Mouse (Mus musculus): Measurements from ENCODE around the gene Hdac4.

Hdac4 gene

DNA sequence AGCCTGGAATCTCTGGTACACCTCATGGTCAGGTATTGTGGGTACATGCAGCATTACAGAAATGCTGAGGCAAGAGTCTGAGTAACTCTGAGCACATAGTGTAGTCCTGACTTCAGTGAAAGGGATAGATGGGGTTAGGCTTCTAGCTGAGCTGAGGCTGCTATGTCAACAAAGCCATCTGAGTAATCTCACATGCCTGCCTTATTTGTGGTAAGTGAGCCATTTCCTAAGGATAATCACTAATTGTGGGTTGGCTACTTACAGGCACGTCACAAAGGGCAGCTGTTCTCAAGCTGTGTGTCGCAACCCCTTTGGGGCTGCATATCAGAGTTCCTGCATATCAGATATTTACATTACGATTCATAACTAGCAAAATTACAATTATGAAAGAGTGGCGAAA lies 239.3 kb downstream of the Hdac4 start:
- WGBS, result 88% methylated on average over 4 of the region's 4 CpGs

DNA sequence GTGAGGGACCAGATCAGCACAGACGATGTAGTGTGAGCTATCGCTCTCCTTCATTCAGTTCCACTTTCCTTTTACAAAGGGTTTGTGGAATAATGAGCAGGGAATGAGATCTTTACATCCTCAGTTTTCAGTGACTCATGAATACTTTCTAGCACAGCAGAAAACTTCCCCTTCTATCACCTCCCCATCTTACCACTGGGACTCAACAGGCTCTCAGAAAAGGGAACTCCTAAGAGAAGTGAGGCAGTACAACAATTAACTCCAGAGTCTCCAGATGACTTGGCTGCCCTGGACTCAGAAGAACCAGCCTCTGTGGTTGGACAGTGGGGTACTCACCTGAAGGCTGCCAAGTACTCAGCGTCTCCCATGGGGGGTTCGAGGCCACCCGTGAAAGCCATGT lies 240.5 kb downstream of the Hdac4 start:
- WGBS, result 67% methylated on average over 5 of the region's 5 CpGs

DNA sequence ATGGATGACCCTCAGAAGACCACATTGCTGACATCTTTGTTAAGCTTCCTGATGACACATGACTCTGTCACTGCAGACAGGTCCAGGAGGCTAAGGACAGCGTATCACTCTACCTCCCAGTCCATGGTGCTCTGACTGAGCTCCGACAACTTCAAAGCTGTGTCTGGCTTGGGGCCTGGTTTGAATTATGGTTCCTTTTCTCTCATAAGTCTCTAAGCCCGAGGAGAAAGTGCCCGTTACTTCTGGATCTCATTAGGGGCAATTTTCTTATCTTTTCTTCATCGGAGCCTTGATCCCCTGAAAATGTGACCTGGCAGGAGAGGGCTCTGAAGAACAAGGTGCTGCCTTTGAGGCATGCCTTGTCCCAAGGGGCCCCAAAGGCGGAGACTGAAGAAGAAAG lies 242.6 kb downstream of the Hdac4 start:
- WGBS, result 85% methylated on average over 6 of the region's 6 CpGs

DNA sequence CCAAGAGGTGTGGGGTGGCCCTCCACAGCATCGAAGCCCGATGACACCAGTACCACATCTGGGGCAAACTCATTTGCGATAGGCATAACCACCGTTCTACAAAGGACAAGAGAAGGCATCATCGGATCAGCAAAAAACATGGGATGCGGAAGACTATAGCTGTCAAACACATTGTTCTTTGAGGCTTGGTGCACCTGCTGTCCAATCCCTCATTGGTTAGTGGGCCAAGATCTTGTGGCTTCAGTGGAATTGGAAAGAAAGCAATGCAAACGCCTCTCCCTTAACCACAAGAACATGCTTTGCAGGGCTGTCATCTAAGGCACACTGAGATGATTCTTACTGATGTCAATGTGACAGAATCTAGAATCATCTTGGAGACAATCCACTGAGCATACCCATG lies 248.1 kb downstream of the Hdac4 start:
- WGBS, result 96% methylated on average over 7 of the region's 7 CpGs

DNA sequence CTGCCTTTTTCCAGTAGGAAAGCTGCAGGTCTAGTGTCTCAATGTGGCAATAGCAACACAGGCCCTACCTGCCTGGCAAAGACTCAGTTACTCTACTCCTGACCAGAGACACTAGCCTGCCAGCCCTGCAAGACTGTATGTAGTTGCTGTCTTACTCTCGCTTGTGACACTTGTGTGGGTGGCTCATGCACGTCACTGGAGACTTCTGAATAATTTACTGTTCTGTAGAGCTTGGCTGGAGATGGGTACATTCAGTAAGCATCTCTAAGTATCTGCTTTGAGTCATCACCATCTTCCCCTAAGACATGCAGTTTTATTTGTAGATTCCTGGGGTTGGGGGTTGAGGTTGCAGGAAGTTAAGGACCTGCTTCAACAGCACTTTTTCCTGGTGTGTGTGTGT lies 252.9 kb downstream of the Hdac4 start:
- 43% methylated on average over 2 of the region's 2 CpGs for WGBS

DNA sequence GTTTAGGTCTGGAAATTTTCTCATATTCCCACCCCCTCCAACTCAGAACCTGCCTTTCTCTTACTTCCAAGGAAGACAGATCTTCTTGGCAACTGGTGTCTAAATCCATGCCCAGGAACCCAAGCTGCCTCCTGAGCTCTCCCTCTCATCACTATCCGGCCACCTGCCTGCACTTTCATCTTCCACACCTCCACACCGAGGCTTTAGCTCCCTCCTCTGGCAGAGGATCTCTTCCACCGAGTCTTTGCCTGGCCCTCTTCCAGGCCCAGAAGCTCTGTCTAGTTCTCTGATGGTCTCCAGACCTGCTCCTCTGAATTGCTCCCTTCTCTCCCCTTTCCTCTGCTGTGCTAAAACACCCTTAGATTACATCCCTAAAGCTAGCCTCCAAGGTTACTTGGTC lies 253.5 kb downstream of the Hdac4 start:
- WGBS, result 31% methylated on average over 3 of the region's 3 CpGs

DNA sequence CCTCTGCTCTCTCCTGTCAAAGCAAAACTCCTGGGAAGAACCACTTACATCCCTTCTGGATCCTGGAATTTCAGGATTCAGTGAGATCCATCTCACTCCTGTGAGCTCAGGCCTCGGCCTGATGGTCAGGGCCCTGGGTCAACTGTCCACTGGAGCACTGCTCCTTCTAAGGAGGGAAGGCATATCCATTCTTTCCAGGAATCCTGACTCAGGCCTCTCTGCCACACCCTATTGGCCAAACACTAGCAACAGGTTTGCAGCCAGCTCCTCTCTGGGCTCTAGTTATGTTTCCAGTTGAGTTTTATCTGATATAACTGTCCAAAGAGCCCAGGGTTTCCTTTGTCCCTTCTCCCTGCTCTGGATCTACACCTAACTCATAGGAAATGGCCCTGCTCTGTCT lies 254.4 kb downstream of the Hdac4 start:
- WGBS, result 100% methylated on average over 1 of the region's 1 CpGs

DNA sequence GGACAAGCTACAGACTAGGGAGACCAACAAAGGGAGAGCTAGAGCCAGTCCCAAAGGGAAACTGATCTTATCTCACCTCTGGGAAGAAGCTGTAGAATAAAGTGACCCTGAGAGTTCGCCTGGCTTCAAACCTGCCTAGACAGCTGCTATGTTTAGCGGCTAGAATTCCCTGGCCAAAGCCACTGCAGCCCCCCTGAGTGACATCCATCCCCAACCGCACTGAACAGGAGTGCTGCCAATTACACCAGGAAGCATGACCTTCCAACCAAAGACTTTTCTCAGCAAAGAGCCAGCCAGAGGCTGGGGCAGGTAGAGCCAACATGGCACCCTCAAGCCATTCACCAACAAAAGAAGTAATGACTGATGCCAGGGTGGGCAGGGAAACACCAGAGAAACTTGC lies 260.3 kb downstream of the Hdac4 start:
- 92% methylated on average over 3 of the region's 3 CpGs for WGBS

DNA sequence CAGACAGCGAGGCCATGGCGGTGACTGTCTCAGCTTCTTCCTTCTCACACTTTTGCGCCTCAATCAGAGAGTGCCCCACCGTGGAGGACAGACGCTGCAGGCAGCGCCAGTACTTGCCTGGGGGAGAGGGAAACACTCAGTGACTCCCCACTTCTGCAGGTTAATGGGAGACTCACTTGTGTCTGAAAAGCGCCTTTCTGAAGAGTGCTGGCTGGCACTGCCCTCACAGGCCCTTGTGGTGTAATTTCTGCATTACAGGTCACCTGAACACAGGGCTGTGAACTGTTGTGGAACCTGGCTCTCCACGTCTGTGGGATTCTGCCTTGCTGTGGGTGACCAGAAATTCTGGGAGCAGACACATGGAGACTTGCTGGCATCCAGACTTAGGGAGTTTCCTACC lies 261.8 kb downstream of the Hdac4 start:
- 73% methylated on average over 8 of the region's 8 CpGs for WGBS

DNA sequence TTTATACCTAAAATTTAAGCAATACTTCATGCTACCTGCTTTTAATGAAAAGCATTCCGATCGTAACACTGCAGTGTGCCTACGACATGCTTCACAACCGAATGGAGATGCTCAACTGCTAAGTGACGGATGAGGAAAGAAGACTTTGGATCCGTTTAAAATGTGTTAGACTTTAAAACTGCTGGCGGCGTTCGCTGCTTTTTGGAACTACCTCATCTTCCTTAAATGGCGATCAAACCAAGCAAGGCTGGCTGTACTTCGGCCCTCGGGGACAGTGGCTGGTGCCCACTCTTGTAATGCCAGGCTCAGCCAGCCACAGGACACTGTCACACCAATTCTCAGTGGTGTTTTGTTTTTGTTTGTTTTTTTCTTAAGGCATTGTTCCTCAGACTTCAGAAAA lies 263.3 kb downstream of the Hdac4 start:
- WGBS, result 66% methylated on average over 12 of the region's 12 CpGs

DNA sequence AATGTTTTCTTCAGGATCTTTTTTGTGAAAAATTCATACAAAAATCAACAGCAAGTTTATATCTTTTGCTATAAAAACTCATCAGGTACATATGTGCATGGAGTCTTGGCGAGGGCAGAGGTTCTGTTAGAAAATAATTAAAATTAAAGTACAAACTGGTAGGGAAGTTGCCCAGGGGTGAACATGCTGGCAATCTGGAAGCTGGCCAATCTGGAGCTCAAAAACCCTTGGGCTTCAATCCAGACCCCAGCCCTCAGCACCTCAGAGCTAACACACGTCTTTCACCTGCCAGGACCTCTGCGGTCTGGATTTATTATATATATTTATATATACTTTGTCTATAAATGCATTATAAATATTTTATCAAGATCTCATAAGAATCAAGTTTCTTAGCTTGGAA lies 263.7 kb downstream of the Hdac4 start:
- WGBS, result 62% methylated on average over 3 of the region's 3 CpGs

DNA sequence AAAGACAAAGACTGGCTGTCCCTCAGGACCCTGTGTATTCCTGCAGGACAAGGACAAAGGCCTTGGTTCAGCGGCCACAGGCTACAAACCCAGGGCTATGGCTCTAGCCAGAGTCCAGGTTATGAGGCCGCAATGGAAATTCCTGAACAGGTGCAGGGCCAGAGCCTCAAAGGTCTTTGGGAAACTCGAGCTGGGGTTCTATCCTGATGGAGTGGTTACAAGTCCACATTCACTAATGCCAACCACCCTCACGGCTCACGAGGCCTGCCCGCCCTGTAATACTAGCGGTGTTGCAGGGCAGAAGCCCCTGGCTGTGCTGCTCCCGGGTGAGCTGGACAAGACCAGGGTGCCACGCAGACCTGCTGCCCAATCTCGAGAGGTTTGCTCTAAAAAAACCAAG lies 264.3 kb downstream of the Hdac4 start:
- WGBS, result 73% methylated on average over 10 of the region's 10 CpGs

DNA sequence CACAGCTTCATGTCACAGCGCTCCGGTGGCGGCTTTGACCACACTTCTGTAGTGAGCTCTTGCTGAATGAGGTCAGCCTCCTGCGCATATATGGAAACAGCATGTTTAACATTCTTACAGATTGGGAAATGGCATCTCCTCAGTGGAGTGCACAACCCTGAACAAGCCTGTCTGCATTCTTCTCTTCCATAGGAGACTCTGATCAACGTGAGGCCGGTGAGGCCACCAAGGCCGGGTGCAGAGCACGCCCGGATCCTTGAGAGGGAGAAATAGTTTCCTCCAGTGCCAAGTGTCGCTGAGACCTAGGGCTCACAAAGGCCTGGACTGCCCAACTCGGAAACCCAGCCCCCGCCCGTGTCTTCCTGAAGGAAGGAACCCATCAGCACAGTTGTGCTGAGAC lies 266.4 kb downstream of the Hdac4 start:
- 87% methylated on average over 13 of the region's 13 CpGs for WGBS

DNA sequence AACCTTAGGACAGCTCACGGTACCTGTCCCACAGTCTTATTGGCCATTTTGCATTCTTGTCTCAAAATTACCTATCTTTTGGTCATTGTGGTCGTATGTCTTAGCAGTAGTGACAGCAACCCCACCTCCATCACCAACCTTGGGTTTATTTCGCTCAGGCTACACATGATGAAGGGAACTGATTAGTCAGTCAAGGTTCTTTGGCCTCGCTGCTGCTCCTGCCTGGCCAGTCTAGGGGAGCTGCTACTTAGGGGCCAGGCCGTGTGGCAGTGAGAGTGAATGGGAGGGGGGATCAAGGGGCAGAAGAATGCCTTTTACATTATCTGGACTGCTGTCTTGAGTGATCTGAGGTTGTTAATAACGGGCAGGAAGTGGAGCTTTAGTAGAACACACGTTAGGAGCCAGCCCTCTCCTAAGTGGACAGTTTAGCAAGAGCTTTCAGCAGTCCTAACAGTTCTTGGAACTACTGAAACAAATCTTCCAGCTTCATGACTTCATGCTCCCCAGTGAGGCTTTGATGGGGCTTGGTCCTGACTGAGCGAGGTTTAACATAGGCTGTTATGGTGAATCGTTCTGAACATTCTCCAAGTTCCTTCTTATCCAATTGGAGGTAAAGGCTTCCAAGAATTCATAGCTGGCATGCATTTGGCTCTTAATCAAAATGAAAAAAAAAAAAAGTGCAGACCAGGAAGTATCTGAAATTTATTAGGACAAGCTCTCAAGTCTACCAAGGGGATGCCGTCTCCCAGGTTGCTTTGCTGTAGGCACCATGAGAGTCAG lies 267.8 kb downstream of the Hdac4 start:
- 88% methylated on average over 10 of the region's 10 CpGs for WGBS

DNA sequence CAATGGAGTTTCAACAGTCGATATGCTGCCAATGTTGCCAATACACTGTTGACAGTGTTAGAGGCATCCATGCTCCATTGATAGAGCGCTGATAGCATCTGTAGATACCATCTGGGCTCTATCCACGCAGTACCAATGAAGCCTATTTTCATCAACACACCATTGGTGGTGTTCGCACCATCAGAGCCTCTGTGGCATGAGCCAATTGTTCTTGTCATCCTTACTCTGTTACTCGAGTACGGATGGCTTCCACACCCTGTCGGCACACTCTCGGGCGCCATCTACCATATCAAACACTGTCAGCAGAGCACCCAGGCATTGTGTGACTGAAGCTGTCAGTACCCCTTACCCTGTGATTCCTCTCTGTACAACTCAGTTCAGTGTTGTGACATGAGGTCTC lies 271.9 kb downstream of the Hdac4 start:
- 77% methylated on average over 9 of the region's 9 CpGs for WGBS

DNA sequence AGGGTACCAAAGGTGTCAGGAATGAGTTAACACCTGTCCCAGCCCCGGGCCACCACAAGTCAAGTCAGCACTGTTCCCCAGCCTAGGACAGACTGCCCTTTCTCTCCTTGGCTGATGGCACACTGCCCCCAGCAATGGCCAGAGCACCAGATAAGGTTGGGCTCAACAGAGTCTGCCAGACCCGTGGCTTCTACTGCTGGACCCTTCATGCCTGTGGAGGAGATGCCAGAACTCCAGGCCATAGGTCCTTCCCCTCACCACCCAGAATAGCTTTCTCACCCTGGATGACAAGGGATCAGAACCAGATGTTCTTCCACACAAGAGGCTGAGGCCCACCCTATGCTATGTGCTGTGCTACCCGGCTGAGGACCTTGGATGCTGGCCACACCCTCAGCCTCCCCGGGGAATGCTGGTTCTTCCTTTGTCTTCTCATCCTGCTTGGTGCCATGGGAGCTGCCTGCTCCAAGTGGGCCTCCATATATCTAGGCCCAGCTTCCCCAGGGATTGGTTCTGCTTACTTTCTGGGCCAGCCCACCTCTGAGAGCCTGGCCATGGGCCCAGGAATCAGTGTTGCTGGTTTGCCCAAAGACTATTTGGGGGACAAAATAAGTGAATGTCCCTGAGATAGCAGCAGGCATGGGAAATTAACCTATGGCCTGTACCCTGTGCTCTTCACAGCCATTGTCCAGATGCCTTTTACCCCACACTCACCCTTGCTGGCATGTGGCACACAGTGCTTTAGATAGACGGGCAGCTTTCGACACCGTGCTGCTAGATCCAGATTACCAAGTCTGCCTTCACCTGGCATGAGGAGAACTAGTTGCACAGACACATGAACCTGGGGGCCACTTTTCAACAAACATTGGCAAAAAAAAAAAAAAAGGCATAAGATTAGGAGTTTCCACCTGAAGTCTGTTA lies 273.0 kb downstream of the Hdac4 start:
- 81% methylated on average over 7 of the region's 7 CpGs for WGBS

DNA sequence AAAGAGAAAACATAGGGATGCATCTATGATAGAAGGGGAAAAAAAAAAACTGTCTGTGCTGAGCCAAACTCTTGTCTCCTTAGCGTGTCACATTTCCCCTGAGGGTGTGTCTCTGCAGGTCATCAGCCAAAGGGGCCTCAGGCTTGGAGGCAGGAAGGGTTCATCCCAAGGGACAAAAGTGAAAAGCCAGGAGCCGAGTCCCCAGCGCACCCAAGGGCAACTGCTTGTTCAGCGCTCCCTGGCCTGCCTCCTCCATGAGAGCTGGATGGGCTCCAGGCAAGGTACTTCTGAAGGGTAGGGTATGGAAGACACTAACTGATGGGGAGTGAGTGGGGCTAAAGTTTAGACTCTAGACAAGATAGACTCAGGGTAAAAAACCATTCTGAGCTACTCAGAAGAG lies 273.8 kb downstream of the Hdac4 start:
- WGBS, result 89% methylated on average over 4 of the region's 4 CpGs

DNA sequence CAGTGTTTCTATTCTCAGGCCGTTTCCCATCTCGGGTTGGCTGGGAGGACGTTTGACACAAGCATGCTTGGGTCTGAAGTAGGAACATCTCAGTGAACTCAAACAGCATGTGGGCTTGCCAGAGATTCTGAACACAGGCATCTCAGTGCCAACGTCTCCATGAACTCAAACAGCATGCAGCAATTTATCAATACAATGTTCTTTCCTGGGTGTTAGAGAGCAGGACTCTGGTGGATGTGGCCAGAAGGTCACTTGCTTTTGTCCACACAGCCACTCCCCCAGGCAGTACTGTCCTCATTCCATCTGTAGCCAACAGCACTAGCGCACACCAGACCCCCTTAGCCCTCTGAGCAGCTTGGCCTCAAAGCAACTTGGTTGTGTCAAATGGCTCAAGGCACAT lies 274.2 kb downstream of the Hdac4 start:
- 38% methylated on average over 5 of the region's 5 CpGs for WGBS

DNA sequence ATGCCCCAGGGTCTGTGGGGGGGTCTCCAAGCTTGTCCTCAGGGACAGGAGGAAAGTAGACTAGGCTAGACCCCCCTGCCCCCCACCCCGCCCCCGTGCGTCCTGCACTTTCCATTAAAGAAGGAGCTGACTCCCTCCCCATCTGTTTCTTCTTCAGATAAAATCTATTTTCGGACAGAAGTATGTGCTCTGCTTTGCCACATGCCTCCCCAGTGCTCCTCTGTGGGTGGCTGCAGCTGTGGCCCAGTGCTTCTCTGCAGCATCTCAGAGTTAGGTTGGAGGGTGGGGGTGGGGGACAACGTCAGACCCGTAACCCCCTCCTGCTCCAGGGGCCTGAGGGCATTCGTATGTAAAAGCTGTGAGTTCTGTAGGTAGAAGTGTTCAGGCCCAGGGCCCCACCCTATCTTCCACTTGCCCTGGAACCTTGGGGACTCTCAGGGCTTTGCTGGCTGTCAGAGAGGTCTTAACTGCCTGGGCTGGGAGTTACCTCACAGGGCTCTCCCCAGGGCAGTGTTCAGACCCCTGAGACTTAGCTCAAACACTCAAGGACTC lies 275.4 kb downstream of the Hdac4 start:
- WGBS, result 33% methylated on average over 7 of the region's 7 CpGs

DNA sequence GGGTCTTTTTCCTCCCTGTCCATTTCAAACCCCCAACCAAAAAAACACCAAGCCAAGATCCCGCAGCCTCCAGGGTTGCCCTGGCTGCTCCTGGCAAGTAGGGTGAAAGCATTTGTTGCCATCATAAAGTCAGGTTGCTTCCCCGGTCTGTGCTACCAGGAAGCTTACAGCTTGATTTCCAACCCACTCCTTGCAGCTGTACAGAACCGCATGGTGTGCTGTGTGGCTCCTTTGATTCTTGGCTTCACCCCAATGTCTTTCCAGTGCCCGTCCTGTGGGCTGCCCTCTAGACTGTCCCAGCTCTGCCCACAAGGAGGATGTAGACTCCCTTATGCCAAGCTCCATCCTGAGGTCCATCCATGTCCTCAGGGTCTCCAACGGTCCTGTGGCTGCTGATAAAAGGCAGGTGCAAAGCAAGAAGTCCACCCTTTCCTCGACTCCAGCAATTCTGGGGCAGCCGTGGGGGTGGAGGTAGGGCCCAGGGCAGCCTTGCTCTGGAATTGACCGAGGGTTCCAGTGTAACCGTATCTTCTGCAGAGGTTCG lies 277.2 kb downstream of the Hdac4 start:
- WGBS, result 60% methylated on average over 10 of the region's 10 CpGs

DNA sequence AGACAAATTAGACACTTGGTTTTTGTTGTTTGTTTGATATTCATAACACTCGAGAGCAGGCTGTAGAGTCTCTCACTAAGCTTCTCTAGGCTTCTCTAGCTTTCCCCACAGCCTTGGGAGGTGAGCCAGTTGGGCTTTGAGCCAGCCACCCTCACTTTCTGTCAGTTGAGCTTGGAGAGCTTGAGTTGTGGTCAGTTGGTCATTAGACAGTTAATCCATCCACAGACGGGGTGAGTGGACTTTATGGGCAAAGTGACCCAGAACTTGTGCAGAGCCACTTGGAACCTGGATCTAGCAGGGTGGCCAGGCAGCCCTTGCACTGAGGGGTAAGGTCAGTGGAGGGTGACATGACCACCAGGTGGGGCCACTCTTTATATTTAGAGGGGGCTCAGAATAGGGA lies 277.9 kb downstream of the Hdac4 start:
- WGBS, result 46% methylated on average over 2 of the region's 2 CpGs

DNA sequence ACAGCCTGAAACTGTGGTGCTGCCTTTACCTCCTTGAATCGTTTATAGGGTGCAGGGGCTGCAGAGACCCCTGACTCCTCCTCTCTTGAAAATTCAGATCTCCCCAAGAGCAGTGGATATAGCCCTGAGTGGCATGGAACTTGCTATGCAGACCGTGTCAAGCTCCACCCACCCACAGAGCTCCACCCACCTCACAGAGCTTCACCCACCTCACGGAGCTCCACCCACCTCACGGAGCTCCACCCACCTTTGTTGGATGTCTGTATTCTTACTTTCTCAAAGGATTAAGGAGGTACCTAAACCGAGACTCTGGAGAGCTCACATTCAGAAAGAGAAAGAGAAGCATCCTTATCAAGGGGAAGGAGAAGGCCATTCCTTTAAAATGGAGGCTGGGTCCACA lies 279.5 kb downstream of the Hdac4 start:
- 78% methylated on average over 5 of the region's 5 CpGs for WGBS

DNA sequence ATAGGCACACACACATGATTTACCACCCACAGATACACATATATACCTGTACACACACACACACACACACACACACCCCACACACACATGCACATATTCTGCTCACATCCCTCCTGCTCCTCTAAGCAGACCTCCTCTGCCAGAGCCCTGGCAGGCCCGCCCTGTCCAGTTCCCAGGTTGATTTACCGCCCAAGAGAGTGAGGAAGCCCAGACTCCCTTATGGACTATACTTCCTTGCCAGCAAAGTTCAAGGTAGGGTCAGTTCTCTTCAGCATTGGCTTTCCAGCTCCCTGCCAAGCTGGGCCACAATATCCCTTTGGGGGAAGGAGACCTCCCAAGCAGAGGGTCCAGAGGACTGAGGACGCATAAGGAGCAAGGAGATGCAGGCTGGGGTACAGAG lies 280.9 kb downstream of the Hdac4 start:
- 72% methylated on average over 3 of the region's 3 CpGs for WGBS

Measured in cerebral cortex, adult 2 months (tissue).